Mouse (Mus musculus) intestine, embryonic 15.5 days (tissue): ENCODE results near the gene Tpm4. TPM values are rescaled to one million over a fixed set of nuclear protein-coding genes. Genes with fewer than 3 reads are reported as not detected.
"Not testable (repeated sequence)": the region's sequence is repeated elsewhere in the genome, so short reads cannot be mapped to it uniquely, and the experiment has no call there.

ENCODE experiments used
- ATAC-seq: fragments of 200-750 bp; cut with Nextera tagmentation; 2 replicates; pipeline ENCODE4 v1.8.0; 2017; ENCODE audit warnings: moderate TSS enrichment, moderate library complexity
- H3K27ac ChIP-seq: fragments of 300-500 bp; sonication (generic); 2 replicates; pipeline ENCODE4 v1.5.1; 2015; ENCODE audit warnings: mild to moderate bottlenecking, inconsistent platforms
- H3K27me3 ChIP-seq: fragments of 300-500 bp; sonication (generic); replicated peaks from 2 replicates; pipeline ENCODE4 v1.6.1; 2015; ENCODE audit warnings: inconsistent platforms
- H3K36me3 ChIP-seq: fragments of 300-500 bp; sonication (generic); 2 replicates; pipeline ENCODE4 v1.6.1; 2015; ENCODE audit warnings: inconsistent platforms
- H3K4me1 ChIP-seq: fragments of 300-500 bp; sonication (generic); replicated peaks from 2 replicates; pipeline ENCODE4 v1.6.1; 2015; ENCODE audit warnings: inconsistent platforms
- H3K4me2 ChIP-seq: fragments of 300-500 bp; sonication (generic); replicated peaks from 2 replicates; pipeline ENCODE4 v1.6.1; 2015; ENCODE audit warnings: mild to moderate bottlenecking, inconsistent platforms
- H3K4me3 ChIP-seq: fragments of 300-500 bp; sonication (generic); replicated peaks from 2 replicates; pipeline ENCODE4 v1.5.1; 2015; ENCODE audit warnings: inconsistent platforms
- H3K9ac ChIP-seq: fragments of 300-500 bp; sonication (generic); 2 replicates; pipeline ENCODE4 v1.6.1; 2015; ENCODE audit warnings: inconsistent platforms
- H3K9me3 ChIP-seq: fragments of 300-500 bp; sonication (generic); 2 replicates; pipeline ENCODE4 v1.6.1; 2016; ENCODE audit warnings: inconsistent platforms
- WGBS: fragments of 180-500 bp; shearing (Covaris S2); methylation state at CpG from one replicate; pipeline ENCODE4 v1.1.7; 2015; 5-methylcytosine and 5-hydroxymethylcytosine counted together
- polyA plus RNA-seq: library from polyadenylated mRNA; unstranded; fragments of >200 nt; fragmentation: Nextera tagmentation; extraction: Ambion mirVana; gene quantifications from 2 replicates; pipeline ENCODE4 v1.2.1, GENCODE M21; 2015

The Tpm4 gene
- 545 and 589 TPM in 2 replicates for polyA plus RNA-seq

GRCm38 (mm10) chr8:72134756-72135445 lies at the start of gene Tpm4:
TSS of gene Tpm4 (plus strand) at chr8:72134975.
- WGBS, result under 1% methylated on average over 49 of the region's 49 CpGs
- Histone ChIP-seq H3K27me3 (no peaks in the 10 kb centered on the region), H3K9ac (peak within 1 kb of the TSS; percentile 98), H3K27ac (peak within 1 kb of the TSS; percentile 100), H3K36me3 (peaks cover 11% of the 10 kb centered on the region), H3K9me3 (no peaks in the 10 kb centered on the region), H3K4me1 (peaks cover 21% of the 10 kb centered on the region), H3K4me3 (peak within 1 kb of the TSS; percentile 83), H3K4me2 (peak within 1 kb of the TSS; percentile 77)
- ATAC-seq, result peak; percentile 89

GRCm38 (mm10) chr8:72087611-72088010 lies 47.2 kb upstream of the Tpm4 start:
- H3K4me3 ChIP-seq, H3K36me3 ChIP-seq, ATAC-seq, H3K9me3 ChIP-seq, H3K9ac ChIP-seq, H3K27me3 ChIP-seq, H3K27ac ChIP-seq, H3K4me1 ChIP-seq, H3K4me2 ChIP-seq: not testable (repeated sequence)
- 83% methylated on average over 3 of the region's 3 CpGs for WGBS

- not testable (repeated sequence) for H3K4me3 ChIP-seq, H3K27ac ChIP-seq, H3K27me3 ChIP-seq, H3K9ac ChIP-seq, H3K4me1 ChIP-seq, H3K36me3 ChIP-seq, H3K9me3 ChIP-seq, H3K4me2 ChIP-seq
- peak; percentile 83 for ATAC-seq
These were observed 38.1 kb upstream of the Tpm4 start for GRCm38 (mm10) chr8:72096721-72097120.

GRCm38 (mm10) chr8:72099377-72100103 lies 35.2 kb upstream of the Tpm4 start:
- H3K4me2 ChIP-seq, H3K4me1 ChIP-seq, H3K9ac ChIP-seq, H3K27me3 ChIP-seq, H3K27ac ChIP-seq, H3K36me3 ChIP-seq, H3K4me3 ChIP-seq, H3K9me3 ChIP-seq: not testable (repeated sequence)
- 64% methylated on average over 6 of the region's 7 CpGs for WGBS
- peak; percentile 52; the same call in 1 of the 2 replicates for ATAC-seq

- H3K4me3 ChIP-seq, result no peak overlapping the region
- H3K9ac ChIP-seq, result no peak overlapping the region
- WGBS, result 26% methylated on average over 4 of the region's 4 CpGs
- H3K36me3 ChIP-seq, result no peaks in the 10 kb centered on the region
- H3K27ac ChIP-seq, result no peak overlapping the region
- H3K27me3 ChIP-seq, result no peaks in the 10 kb centered on the region
- no peaks in the 10 kb centered on the region for H3K9me3 ChIP-seq
- H3K4me1 ChIP-seq, result no peaks in the 10 kb centered on the region
- no peak overlapping the region for H3K4me2 ChIP-seq
- no peak for ATAC-seq
These were observed 29.6 kb upstream of the Tpm4 start for GRCm38 (mm10) chr8:72105165-72105564.

- no peaks in the 10 kb centered on the region for H3K36me3 ChIP-seq
- H3K4me1 ChIP-seq, result no peaks in the 10 kb centered on the region
- H3K27ac ChIP-seq, result no peak within 1 kb of the TSS
- H3K9me3 ChIP-seq, result no peaks in the 10 kb centered on the region
- H3K4me2 ChIP-seq, result no peak within 1 kb of the TSS
- H3K9ac ChIP-seq, result no peak within 1 kb of the TSS
- ATAC-seq, result no peak
- WGBS, result 86% methylated on average over 3 of the region's 3 CpGs
- no peak within 1 kb of the TSS for H3K4me3 ChIP-seq
- H3K27me3 ChIP-seq, result no peaks in the 10 kb centered on the region
These were observed 28.0 kb upstream of the Tpm4 start, which contains the start of gene Olfr374 for GRCm38 (mm10) chr8:72106740-72107139. TSS of gene Olfr374 (plus strand) at chr8:72107040.

GRCm38 (mm10) chr8:72110876-72111275 lies 23.9 kb upstream of the Tpm4 start:
- 82% methylated on average over 6 of the region's 6 CpGs for WGBS

GRCm38 (mm10) chr8:72112486-72112885 lies 22.3 kb upstream of the Tpm4 start:
- no peak overlapping the region for H3K9ac ChIP-seq
- H3K9me3 ChIP-seq, result no peaks in the 10 kb centered on the region
- H3K4me1 ChIP-seq, result no peaks in the 10 kb centered on the region
- no peak for ATAC-seq
- H3K4me2 ChIP-seq, result no peak overlapping the region
- H3K4me3 ChIP-seq, result no peak overlapping the region
- H3K27me3 ChIP-seq, result no peaks in the 10 kb centered on the region
- no peaks in the 10 kb centered on the region for H3K36me3 ChIP-seq
- 71% methylated on average over 3 of the region's 3 CpGs for WGBS
- no peak overlapping the region for H3K27ac ChIP-seq

More at GRCm38 (mm10) chr8:72110876-72111275, 23.9 kb upstream of the Tpm4 start:
- no peaks in the 10 kb centered on the region for H3K9me3 ChIP-seq
- no peaks in the 10 kb centered on the region for H3K27me3 ChIP-seq
- H3K4me2 ChIP-seq, result no peak overlapping the region
- no peak overlapping the region for H3K27ac ChIP-seq
- no peak for ATAC-seq
- H3K4me3 ChIP-seq, result no peak overlapping the region
- H3K9ac ChIP-seq, result no peak overlapping the region
- no peaks in the 10 kb centered on the region for H3K4me1 ChIP-seq
- H3K36me3 ChIP-seq, result no peaks in the 10 kb centered on the region

GRCm38 (mm10) chr8:72115202-72115601 lies 19.6 kb upstream of the Tpm4 start:
- Histone ChIP-seq H3K9me3 (no peaks in the 10 kb centered on the region), H3K9ac (no peak overlapping the region), H3K27ac (no peak overlapping the region), H3K4me2 (no peak overlapping the region), H3K36me3 (no peaks in the 10 kb centered on the region), H3K4me3 (no peak overlapping the region), H3K27me3 (no peaks in the 10 kb centered on the region), H3K4me1 (no peaks in the 10 kb centered on the region)
- no peak for ATAC-seq
- 79% methylated on average over 2 of the region's 2 CpGs for WGBS

- no peak overlapping the region for H3K27ac ChIP-seq
- WGBS, result 52% methylated on average over 4 of the region's 4 CpGs
- no peaks in the 10 kb centered on the region for H3K9me3 ChIP-seq
- no peak overlapping the region for H3K4me3 ChIP-seq
- no peak overlapping the region for H3K4me2 ChIP-seq
- no peak for ATAC-seq
- H3K9ac ChIP-seq, result no peak overlapping the region
- H3K27me3 ChIP-seq, result no peaks in the 10 kb centered on the region
- H3K36me3 ChIP-seq, result no peaks in the 10 kb centered on the region
- H3K4me1 ChIP-seq, result no peaks in the 10 kb centered on the region
These were observed 16.2 kb upstream of the Tpm4 start for GRCm38 (mm10) chr8:72118616-72119015.

GRCm38 (mm10) chr8:72121486-72121885 lies 13.3 kb upstream of the Tpm4 start:
- WGBS, result 57% methylated on average over 3 of the region's 3 CpGs
- H3K4me1 ChIP-seq, H3K4me2 ChIP-seq, H3K9me3 ChIP-seq, H3K27me3 ChIP-seq, H3K36me3 ChIP-seq, H3K27ac ChIP-seq, H3K4me3 ChIP-seq, H3K9ac ChIP-seq: not testable (repeated sequence)
- peak; percentile 74 for ATAC-seq

- Histone ChIP-seq H3K27me3 (no peaks in the 10 kb centered on the region), H3K36me3 (no peaks in the 10 kb centered on the region), H3K9ac (no peak overlapping the region), H3K9me3 (no peaks in the 10 kb centered on the region), H3K4me1 (no peaks in the 10 kb centered on the region), H3K4me2 (no peak overlapping the region), H3K4me3 (no peak overlapping the region), H3K27ac (no peak overlapping the region)
- 70% methylated on average over 1 of the region's 1 CpGs for WGBS
- peak; percentile 8; the same call in 1 of the 2 replicates for ATAC-seq
These were observed 12.8 kb upstream of the Tpm4 start for GRCm38 (mm10) chr8:72121997-72122396.

- Histone ChIP-seq H3K27me3 (no peaks in the 10 kb centered on the region), H3K27ac (no peak overlapping the region), H3K4me2 (no peak overlapping the region), H3K36me3 (no peaks in the 10 kb centered on the region), H3K4me1 (peaks cover under 1% of the 10 kb centered on the region), H3K9me3 (no peaks in the 10 kb centered on the region), H3K4me3 (no peak overlapping the region), H3K9ac (no peak overlapping the region)
- ATAC-seq, result no peak
- WGBS, result 59% methylated on average over 1 of the region's 1 CpGs
These were observed 6.9 kb upstream of the Tpm4 start for GRCm38 (mm10) chr8:72127834-72128233.
